18 mouse cellular contexts compared by ENCODE assay signal in the genomic region with DNA sequence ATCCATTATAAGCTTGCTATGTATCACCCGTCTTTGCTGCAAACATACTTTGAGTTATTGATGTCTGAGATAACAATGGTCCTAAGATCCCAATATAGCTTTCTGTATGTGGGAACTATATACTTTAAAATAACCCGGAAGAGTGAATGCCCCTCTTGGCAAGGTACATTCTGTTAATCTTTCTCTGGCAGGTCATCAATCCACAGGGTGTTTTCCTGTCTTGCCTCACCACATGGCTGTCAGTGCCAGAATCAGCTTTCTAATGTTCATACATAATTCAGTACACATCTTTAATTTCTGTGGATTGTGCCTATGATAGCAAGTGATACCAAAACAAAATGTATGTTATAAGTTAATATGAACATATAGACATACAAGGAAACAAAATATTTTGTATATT.
"Had no signal": no experiment of that assay in that cellular context is flagged by ENCODE, and none has a peak within 500 bp of the region (broad histone marks: within the 10 kb centered on the region; RNA-seq: fewer than 3 reads in every experiment).

No protein-coding gene starts in this region.

- H3K36me3 ChIP-seq: midbrain, embryonic 10.5 days; midbrain, embryonic 12.5 days; midbrain, embryonic 15.5 days; neural tube, embryonic 13.5 days; neural tube, embryonic 15.5 days had no signal

- H3K4me3 ChIP-seq: midbrain, embryonic 10.5 days; midbrain, embryonic 12.5 days; midbrain, embryonic 15.5 days; myocyte; neural tube, embryonic 13.5 days; neural tube, embryonic 15.5 days had no signal

- ATAC-seq: midbrain, embryonic 15.5 days had no signal

- H3K27ac ChIP-seq: midbrain, embryonic 10.5 days; midbrain, embryonic 12.5 days; midbrain, embryonic 15.5 days; neural tube, embryonic 13.5 days; neural tube, embryonic 15.5 days had no signal

- H3K9me3 ChIP-seq: midbrain, embryonic 10.5 days; midbrain, embryonic 12.5 days; midbrain, embryonic 15.5 days; neural tube, embryonic 13.5 days; neural tube, embryonic 15.5 days had no signal

- H3K4me1 ChIP-seq: midbrain, embryonic 10.5 days; midbrain, embryonic 12.5 days; midbrain, embryonic 15.5 days; neural tube, embryonic 13.5 days; neural tube, embryonic 15.5 days had no signal

- H3K9ac ChIP-seq: lung, embryonic 14.5 days; midbrain, embryonic 12.5 days; midbrain, embryonic 15.5 days; neural tube, embryonic 13.5 days; neural tube, embryonic 15.5 days had no signal

- DNase-seq: lung, adult 18-20 months; lung, embryonic 14.5 days; lung, postnatal 10 days; lung, postnatal 4 days; retina, postnatal 1 day; right cerebral cortex, adult 18-20 months; right cerebral cortex, postnatal 25 days; right cerebral cortex, postnatal 4 days; spleen, adult 18-20 months; thymus, adult 18-20 months; thymus, postnatal 14 days; thymus, postnatal 36 days had no signal

- H3K27me3 ChIP-seq: midbrain, embryonic 12.5 days; midbrain, embryonic 15.5 days; neural tube, embryonic 13.5 days; neural tube, embryonic 15.5 days had no signal

- H3K4me2 ChIP-seq: lung, embryonic 14.5 days; midbrain, embryonic 12.5 days; midbrain, embryonic 15.5 days; neural tube, embryonic 13.5 days; neural tube, embryonic 15.5 days had no signal
